Mouse (Mus musculus) bone marrow macrophage, adult 2 months (primary cell): ENCODE measurements around the gene Tns3.

Experiments used
- CTCF ChIP-seq: IDR thresholded peaks from 2 replicates; pipeline ENCODE4 v1.5.1; 2012; ENCODE audit warnings: low read depth, mild to moderate bottlenecking, low read length, moderate library complexity
- POLR2A ChIP-seq: IDR thresholded peaks from 2 replicates; pipeline ENCODE4 v1.6.1; 2012; ENCODE audit warnings: mild to moderate bottlenecking, low read depth, low read length, borderline replicate concordance

DNA sequence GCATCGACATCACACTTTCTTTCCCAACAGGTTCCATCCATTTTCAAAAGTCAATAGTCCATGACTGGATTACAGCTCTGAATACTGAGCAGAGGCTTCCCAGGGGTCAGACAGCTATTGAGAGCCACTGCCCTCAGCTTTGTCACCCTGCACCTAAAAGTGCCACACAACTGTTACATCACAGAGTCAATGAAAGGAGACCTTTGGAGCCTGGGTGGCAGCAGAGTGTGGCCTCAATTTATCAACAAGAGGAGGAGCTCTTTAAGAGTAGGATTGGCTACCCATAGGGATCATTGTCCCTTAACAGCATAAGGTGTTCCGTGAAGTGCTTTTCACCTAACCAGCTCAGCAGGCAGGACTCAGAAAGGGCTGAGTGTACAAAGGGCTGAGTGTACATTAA lies 154.0 kb downstream of the Tns3 start:
- TF ChIP-seq CTCF (no peak), POLR2A (no peak)
